Mouse (Mus musculus) c-Kit-positive CD71-negative TER-119-negative erythroid progenitor cells, embryonic 14.5 days (primary cell): ENCODE measurements around the gene Dmrtb1.
A peak's percentile ranks its signal among the peaks of the same experiment; 100 is the strongest.

Source experiments
- DNase-seq: peaks from one replicate; pipeline ENCODE4 v3.0.0-alpha.2; 2013; ENCODE audit warnings: low read depth

The Dmrtb1 gene

DNA sequence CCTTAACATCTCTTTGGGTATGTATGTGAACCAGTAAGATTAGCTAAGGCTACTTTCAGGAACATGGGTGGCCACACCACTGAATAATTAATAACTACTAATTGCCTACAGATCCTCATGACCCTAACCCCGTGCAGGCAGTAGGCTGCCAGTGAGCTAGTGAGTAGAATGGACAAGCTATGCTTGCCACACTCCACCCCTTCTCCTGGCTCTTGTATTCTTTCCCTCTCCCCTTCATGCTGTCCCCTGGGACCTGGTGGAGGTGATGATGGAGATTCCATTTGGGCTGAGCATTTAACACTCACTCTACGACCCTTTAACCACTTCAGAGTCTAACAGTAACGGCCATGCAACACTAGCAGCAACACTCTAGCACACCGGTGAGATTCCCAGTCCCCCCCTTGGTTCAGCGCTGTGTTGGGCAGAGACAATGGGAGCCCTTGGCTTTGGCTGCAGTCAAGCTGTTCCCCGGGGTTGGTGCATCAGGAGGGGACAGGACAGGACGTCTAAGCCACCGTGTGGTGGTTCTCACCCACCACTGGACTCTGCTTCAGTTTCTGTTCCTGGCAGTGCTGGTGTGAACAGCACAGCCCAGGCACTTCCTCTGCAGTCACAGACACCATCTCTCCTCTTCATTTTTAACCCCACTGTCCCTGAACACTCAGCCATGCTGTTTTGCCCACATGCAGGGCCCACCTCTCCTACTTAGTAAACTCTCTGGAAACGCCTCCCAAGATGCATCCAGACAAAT lies 2.8 kb downstream of the Dmrtb1 start:
- DNase-seq = no peak

DNA sequence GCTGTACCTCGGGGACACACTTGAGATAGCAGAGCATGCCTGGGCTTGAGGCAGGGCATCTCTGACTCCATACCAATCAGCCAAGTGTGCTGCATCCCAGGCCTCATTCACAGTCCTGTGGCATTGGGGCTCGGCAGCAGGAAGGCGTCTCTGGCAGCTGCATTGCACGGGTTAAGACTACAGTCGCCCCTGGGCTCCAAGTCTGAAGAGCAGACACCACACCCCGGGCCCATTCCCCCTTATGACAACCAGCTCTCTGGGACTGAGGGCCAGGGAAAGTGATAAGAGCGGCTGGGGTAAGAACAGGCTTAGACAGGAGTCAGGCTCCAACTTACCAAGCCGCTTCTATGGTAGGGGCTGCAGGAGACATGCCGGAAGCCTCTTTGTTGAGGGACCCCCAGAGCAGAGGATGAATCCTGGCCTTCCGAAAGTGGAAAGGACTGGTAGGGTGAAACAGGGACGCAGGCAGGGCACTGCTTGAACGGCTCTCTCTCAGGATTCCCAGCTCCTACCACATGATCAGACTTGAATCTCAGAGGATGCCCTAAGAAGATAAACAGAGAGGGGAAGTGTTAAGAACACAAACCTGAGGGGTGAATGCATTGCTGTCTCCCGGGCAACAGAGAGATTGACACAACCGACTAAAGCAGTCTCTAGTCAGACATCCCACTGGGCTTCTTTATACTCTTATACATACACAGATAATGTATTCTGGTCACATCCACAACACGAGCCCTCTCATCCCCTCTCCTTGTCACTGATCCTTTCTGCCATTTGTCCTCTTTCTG lies 3.5 kb downstream of the Dmrtb1 start:
- DNase-seq = no peak

DNA sequence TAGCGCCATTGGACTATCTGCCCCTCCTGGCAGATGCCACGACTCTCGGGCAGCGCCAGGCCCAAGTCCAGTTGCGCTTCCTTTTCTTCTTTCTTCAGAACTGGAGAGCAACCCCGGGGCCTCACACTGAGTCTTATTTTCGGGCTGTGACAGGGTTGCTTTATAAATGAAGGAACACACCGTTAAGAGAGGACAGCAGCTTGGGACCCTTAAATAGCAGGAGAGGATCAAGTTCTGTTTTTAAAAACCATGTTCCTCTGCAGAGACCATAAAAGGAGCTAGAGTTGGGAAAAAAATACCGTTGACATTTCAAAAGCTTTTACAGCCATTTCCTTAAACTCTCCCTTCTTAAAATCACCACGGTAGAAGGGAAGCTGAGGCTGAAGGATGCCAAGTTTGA lies 8.4 kb downstream of the Dmrtb1 start:
- no peak for DNase-seq

DNA sequence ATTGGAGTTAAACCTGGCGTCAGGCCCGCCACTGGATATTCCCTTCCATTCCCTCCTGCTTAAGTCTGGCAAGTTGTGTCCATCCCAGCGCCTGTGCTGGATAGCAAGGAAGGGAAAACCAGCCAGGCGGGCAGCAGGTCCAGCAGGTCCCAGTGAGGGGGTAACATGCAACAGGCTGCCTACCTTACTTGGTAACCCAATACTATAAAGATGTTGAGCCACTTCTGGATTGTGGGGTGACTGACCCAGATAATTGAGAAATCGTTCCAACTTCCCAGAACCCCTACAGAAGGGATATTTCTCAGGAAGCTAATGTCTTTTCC lies 9.7 kb downstream of the Dmrtb1 start:
- DNase-seq = no peak

DNA sequence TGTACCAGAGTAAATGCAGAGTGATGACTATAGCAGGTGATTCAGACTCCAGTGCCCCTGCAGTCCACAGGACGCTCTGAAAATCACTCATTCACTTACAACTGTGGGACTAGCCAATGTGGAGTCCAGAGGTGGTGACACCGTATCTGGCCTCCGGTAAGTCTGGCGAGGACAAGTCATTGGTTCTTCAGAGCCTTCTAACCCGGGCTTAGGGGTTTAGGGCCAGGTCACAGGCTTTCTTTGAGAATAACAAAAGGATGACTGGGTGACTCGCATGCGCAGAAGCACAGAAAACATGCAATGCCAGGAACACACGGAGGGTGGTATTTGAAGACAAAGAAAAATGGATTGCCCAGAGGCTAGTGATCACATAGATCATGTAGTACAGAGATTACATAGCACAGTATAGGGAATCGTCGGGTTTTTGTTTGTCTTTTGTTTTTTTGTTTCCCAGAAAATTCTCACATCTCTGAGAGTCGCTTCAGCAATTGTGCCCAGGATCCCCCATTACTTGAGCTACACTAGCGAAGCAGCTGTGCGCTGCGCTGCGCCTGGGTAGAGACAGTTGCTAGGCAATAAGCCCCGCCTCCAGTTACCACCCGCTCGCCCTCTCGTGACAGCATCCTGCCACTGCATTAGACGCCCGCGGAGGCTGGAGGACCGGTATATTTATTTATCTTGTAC lies 10.2 kb downstream of the Dmrtb1 start:
- DNase-seq = peak; percentile 73

DNA sequence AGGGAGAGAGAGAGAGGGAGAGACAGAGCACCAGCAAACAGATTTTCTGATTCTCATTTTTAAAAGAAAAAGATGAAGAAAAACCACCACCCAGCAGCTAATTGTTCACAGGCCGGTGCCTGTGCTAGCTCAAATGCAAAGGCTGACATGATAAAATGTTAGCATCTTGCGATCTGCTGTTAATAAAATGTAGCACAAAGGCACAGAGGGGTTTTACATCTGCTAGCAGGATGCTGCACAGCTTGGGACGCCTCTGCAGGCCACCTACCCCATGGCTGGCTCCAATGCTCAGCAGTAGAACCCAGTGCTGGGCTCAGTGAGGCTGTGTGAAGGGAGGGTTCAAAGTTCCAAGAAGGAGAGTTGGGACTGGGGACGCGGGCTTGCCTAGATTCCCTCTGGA lies 13.3 kb downstream of the Dmrtb1 start:
- DNase-seq = no peak

DNA sequence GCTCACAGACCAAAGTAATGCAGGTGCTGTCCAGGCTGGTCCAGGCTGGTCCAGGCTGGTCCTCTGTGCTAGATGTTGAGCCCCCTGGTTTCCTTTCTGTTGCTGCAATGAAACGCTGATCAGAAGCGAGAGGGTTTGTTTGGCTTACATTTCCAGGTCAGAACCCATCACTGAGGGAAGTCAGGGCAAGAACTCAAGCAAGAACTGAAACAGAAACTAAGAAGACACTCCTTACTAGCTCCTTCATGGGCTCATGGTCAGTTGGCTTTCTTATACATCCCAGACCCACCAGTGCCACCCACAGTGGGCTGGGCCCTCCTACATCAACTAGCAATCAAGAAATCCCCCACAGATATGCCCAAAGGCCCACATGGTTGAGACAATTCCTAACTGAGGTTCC lies 15.5 kb downstream of the Dmrtb1 start:
- no peak for DNase-seq

DNA sequence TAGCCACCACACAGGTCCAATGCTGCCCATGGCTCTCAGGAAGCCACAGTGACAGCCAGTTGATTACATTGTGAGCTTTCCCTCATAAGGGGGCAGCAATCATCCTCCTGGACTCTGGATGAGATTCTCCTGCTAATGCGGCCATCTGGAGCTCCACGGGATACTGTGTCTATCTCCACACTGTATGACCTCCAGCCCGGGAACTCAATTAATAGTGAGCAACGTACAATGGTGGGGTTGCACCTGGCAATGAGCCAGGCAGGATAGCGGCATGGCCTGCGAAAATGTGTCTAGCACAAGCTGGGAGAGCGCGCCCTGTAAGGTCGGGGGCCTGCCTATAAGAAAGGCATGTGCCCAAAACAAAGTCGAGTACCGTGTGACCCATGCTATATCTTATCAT lies 23.4 kb downstream of the Dmrtb1 start:
- no peak for DNase-seq

DNA sequence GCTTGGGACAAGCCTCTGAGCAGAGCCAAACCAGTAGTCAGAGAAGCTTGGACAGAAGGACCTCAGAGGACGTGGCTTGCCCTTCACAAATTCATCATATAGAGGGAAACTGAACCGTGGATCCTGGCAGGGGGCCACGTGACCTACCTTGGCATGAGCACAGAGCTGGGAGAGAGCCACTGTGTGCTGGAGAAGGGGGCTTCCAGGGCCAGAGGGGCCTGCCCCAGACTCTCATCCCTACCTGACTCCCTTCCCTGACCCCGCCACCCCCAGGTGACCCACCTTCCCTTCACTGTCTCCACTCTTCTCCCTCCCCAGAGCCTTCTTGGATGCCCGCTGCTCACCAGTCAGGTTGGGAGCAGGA lies 30.8 kb downstream of the Dmrtb1 start:
- DNase-seq = no peak

DNA sequence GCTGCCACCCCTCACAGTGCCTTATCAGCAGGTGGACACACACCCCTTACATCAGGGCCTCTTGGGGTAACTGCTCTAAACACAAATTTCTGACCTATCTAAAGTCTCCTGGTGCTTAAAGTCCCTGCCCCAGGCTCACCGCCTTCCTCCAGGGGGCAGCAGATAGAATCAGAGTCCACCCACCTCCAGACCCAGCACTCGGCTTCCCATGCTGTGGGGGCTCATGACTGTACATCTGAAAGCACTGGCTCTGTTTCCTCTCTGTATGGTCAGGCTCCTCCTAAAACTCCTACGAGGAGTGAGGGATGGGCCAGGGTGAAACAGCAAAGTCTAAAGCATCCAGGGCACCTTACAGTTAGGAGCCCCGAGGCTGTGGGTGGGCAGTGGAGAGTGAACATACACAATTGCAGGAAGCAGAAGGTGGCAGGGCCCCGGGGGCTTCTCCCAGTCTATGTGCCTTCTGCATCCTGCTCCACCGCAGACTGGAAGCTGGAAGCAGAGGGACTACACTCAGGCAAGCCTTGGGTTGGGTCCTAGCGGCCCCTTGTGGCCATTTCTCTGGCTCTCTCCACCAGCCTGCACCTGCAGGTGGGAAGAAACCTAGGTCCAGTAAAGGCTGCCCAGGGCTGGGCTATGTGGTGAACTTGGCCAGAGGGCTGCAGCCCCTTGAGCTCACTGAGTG lies 31.3 kb downstream of the Dmrtb1 start:
- DNase-seq = peak; percentile 75

DNA sequence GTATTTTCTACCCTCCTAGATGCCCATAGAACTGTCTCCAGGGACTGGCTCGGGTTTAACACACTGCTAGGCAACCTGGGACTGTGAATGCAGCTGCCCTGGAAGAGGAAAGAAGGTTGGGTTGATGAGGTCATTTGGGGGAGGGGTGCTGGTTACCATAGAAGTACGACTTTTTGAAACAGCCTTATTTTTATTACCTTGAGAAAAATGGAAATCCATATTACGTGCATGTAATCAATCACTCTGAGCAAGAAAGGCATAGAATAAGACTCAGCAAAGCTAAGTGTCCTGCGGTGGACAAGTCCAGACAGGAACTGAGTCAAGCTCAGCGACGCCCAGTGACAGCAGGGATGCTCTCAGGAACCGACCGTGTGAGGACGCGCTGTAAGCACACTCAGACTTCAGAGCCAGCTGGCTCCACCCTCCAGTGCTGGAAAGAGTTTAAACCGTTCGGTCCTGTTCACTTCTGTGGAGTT lies 33.0 kb downstream of the Dmrtb1 start:
- DNase-seq = no peak

DNA sequence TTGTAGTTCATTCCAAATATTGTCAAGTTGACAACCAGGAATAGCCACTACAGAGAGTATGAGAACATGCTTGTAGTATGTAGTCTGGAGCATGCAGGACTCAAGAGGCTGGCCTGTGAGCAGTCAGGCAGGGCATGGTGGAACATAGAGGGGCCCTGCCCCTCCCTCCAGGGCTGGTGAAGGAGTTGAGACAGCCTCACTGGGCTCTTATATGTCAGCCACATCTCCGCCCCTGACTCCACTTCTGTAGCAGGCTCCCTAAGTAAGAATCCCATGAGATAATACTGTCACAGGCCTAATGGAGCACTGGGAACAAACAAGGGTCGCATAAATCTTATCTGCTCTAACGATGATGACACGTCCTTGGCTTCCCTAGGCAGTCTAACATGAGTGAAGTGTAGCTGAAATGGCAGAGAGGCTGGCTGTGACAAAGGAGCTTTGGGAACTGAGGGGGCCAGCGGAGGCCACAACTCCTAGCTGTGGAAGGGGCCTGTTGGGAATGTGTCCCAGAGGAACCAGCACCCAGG lies 35.0 kb downstream of the Dmrtb1 start:
- DNase-seq = no peak

DNA sequence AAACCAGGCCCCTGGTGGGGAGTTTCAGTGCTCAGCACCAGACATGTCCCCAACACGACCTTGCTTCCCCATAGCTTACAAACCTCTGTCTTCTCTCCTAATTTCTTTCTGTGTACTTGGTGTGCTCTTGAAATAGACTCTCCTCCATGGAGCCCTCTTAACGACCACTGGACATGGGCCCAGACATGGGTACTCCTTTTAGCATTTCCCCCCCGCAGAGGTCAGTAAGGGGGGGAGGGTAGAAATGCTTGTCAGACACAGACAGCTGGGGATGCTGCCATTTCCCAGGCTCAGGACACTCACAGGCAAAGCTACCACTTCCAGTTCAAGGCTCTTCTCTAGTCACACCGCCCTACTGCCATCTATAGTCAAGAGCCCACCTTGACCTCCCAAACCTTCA lies 42.4 kb downstream of the Dmrtb1 start:
- no peak for DNase-seq

DNA sequence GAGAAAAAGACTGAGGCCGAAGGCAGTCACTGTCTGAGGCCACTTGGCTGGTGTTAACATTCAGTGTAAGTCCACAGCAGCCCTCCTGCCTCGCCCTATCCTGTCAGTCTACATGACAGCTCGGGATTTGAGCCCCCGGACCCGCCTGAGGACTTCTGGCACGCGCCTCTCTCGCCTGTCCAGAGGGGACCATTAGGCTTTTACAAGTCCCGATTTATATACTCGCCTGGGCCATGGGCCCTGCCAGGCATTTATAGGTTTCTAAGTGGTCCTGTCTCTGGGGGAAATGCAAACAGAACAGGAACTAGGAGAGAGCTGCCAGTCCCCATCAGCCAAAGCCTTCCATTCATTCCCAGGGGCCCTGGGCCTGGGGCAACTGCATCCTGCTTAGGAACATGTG lies 45.7 kb downstream of the Dmrtb1 start:
- DNase-seq = no peak

DNA sequence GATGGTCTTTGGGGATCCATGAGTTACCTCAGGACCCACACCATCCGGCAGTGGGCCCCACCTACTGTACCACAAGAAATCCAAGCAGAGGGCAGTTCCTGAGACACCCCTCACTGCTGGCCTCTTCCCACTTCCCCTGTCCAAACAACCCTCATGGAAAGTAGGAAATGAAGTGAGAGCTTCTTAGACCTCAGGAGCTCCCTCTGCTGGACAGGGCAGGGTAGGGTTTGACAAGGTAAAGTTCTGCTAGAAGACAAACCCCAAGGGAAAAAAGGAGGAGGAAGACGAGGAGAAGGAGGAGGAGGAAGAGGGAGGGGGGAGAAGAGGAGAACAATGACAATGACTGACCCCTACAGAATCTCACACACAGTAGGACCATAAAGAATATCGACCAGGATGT lies 46.4 kb downstream of the Dmrtb1 start:
- peak; percentile 58 for DNase-seq

DNA sequence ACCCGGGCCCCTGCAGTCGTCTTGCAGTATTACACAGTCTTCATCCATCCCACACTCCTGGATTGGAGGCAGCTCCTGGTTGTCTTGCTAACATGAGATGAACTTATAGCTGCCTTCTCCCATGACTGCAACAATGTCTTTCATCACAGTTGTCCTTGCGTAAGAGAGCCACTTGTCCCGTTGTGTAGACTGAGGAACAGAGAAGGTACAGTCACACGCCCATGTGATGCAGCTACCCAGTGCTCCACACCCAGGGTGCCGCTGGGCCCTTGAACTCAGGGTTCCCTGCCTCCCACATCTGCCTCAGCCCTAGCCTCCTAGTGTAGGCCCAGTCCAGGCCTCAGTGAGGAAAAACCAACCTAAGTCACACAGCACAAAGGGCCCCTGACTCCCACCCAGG lies 47.9 kb downstream of the Dmrtb1 start:
- no peak for DNase-seq

DNA sequence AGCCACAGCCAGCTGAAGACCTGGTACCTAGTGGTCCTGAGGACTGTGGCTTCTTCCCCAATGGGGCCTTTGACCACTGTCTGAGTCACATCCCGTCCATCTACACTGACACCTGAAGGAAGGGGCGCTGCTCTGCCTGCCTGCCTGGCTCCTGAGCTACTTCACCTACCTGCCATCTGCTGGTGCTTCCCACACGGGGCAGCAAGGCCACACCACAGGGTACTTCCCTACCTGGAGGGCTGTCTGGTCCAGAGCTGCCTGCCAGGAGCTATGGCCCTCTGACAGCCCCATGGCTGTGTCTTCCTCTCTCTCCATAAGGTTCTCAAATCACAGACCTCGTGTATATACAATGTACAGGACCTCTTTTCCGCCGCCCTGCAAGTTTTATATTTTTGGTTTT lies 49.4 kb downstream of the Dmrtb1 start:
- no peak for DNase-seq

DNA sequence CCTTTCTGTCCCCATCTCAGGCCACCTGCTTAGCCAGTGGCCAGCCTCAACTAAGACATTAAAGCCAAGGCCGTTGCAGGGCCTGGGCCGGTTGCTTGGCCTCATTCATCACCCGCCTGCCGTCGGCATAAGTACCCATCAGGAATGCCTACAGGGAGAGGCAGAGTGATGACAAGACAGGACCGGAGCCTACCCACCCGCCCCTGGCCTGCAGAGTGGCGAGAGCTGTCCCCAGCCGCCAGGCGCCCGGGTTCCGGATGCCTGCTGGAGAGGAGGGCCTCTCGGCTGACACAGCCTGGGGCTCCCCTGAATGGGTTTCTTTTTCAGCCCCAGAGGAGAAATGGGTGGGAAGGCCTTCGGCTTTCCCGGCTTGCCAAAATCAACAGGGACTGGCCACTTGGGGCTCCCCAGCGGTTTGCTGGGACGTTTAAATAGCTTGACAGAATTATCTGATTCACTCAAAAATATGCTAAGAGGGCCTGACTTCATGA lies 55.1 kb downstream of the Dmrtb1 start:
- DNase-seq = no peak

DNA sequence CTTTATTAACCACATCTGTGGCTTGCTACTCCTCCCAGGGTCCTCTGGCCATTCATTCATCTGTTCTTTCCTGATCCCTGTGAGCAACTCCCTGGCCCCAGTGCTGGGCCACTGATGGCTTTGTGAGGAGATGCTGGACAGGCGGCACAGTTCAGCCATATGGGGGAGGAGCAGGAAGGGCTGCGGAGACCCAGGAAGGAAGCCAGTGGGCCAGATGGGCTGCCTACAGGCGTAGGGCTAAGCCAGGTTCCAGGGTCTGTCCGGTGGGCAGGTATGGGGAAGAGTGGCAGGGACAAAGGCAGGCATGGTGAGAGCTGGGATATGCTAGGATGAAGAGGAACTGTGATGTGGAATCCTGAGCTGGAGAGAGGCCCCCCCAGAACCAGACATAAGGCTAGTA lies 55.8 kb downstream of the Dmrtb1 start:
- DNase-seq = no peak
